Mouse (Mus musculus) lung, adult 18-20 months (tissue): ENCODE measurements around the gene Runx2.

Experiments
- DNase-seq, 2 experiments: peaks; one replicate each; pipeline ENCODE4 v3.0.0; 2022; ENCODE audit warnings: mixed read lengths in 2 of 2

Gene Runx2

GRCm38 (mm10) chr17:44520122-44521075 is 294.2 kb downstream of the Runx2 start:
- no peak for DNase-seq

- no peak for DNase-seq
Measured at GRCm38 (mm10) chr17:44519356-44519755, 295.2 kb downstream of the Runx2 start.

GRCm38 (mm10) chr17:44518156-44518555 is 296.4 kb downstream of the Runx2 start:
- DNase-seq, result no peak

GRCm38 (mm10) chr17:44508198-44508715 is 306.3 kb downstream of the Runx2 start:
- no peak for DNase-seq

- no peak for DNase-seq
Measured at GRCm38 (mm10) chr17:44507741-44508140, 306.9 kb downstream of the Runx2 start.

GRCm38 (mm10) chr17:44506524-44506923 is 308.1 kb downstream of the Runx2 start:
- DNase-seq, result no peak

GRCm38 (mm10) chr17:44504794-44505317 is 309.7 kb downstream of the Runx2 start:
- no peak for DNase-seq

GRCm38 (mm10) chr17:44502176-44502575 is 312.4 kb downstream of the Runx2 start:
- DNase-seq, result no peak

- no peak for DNase-seq
Measured at GRCm38 (mm10) chr17:44500306-44500899, 314.2 kb downstream of the Runx2 start.

GRCm38 (mm10) chr17:44490164-44490794 is 324.3 kb downstream of the Runx2 start:
- DNase-seq, result no peak

GRCm38 (mm10) chr17:44489346-44489745 is 325.3 kb downstream of the Runx2 start:
- no peak for DNase-seq

- DNase-seq, result no peak
Measured at GRCm38 (mm10) chr17:44487514-44488244, 326.9 kb downstream of the Runx2 start.

- DNase-seq, result no peak
Measured at GRCm38 (mm10) chr17:44485337-44485736, 329.3 kb downstream of the Runx2 start.

GRCm38 (mm10) chr17:44479918-44480317 is 334.7 kb downstream of the Runx2 start:
- no peak for DNase-seq

GRCm38 (mm10) chr17:44479491-44479890 is 335.1 kb downstream of the Runx2 start:
- DNase-seq, result no peak

GRCm38 (mm10) chr17:44475910-44476309 is 338.7 kb downstream of the Runx2 start:
- no peak for DNase-seq

GRCm38 (mm10) chr17:44474280-44474679 is 340.3 kb downstream of the Runx2 start:
- DNase-seq, result no peak

GRCm38 (mm10) chr17:44472695-44473094 is 341.9 kb downstream of the Runx2 start:
- DNase-seq, result no peak

- no peak for DNase-seq
Measured at GRCm38 (mm10) chr17:44463679-44464078, 350.9 kb downstream of the Runx2 start.

- no peak for DNase-seq
Measured at GRCm38 (mm10) chr17:44460156-44460555, 354.4 kb downstream of the Runx2 start.

GRCm38 (mm10) chr17:44459029-44459428 is 355.6 kb downstream of the Runx2 start:
- peak in 1 of 2 experiments; percentile 2 for DNase-seq

- no peak for DNase-seq
Measured at GRCm38 (mm10) chr17:44456696-44457095, 357.9 kb downstream of the Runx2 start.
